Mouse (Mus musculus) forebrain, embryonic 10.5 days (tissue): ENCODE data around the gene Epb41l2. TPM values are rescaled to one million over a fixed set of nuclear protein-coding genes. Genes with fewer than 3 reads are reported as not detected.

Source experiments
- DNase-seq: peaks from one replicate; pipeline ENCODE4 v3.0.0-alpha.2; 2017; ENCODE audit warnings: low spot score; ENCODE audit errors: extremely low spot score
- H3K27ac ChIP-seq: fragments of 300-500 bp; sonication (generic); 2 replicates; pipeline ENCODE4 v1.5.1; 2016; ENCODE audit warnings: mild to moderate bottlenecking
- H3K27me3 ChIP-seq: fragments of 300-500 bp; sonication (generic); 2 replicates; pipeline ENCODE4 v1.6.1; 2016; ENCODE audit warnings: mild to moderate bottlenecking; ENCODE audit not compliant: poor library complexity, severe bottlenecking
- H3K36me3 ChIP-seq: fragments of 300-500 bp; sonication (generic); replicated peaks from 2 replicates; pipeline ENCODE4 v1.6.1; 2016; ENCODE audit warnings: mild to moderate bottlenecking, moderate library complexity
- H3K4me1 ChIP-seq: fragments of 300-500 bp; sonication (generic); 2 replicates; pipeline ENCODE4 v1.6.1; 2016
- H3K4me3 ChIP-seq: fragments of 300-500 bp; sonication (generic); 2 replicates; pipeline ENCODE4 v1.5.1; 2016; ENCODE audit warnings: mild to moderate bottlenecking, moderate library complexity
- H3K9me3 ChIP-seq: fragments of 300-500 bp; sonication (generic); 2 replicates; pipeline ENCODE4 v1.6.1; 2016; ENCODE audit warnings: mild to moderate bottlenecking, moderate library complexity
- WGBS: fragments of 180-500 bp; shearing (Covaris S2); methylation state at CpG from one replicate; pipeline ENCODE4 v1.1.7; 2016; 5-methylcytosine and 5-hydroxymethylcytosine counted together
- polyA plus RNA-seq: library from polyadenylated mRNA; unstranded; fragments of >200 nt; fragmentation: Nextera tagmentation; extraction: Ambion mirVana; gene quantifications from 2 replicates; pipeline ENCODE4 v1.2.1, GENCODE M21; 2016

The Epb41l2 gene
- polyA plus RNA-seq, 1 experiment from 2014 or later: 42.7 TPM

GRCm38 (mm10) chr10:25535891-25536331, 176.3 kb downstream of the Epb41l2 start, which contains the start of gene Smlr1:
Gene Smlr1, minus strand, starts transcription at chr10:25536267.
- no peaks in the 10 kb centered on the region for H3K36me3 ChIP-seq
- H3K27me3 ChIP-seq: no peaks in the 10 kb centered on the region
- H3K27ac ChIP-seq: no peak within 1 kb of the TSS
- H3K4me1 ChIP-seq: no peaks in the 10 kb centered on the region
- WGBS: 91% methylated on average over 10 of the region's 10 CpGs
- no peaks in the 10 kb centered on the region for H3K9me3 ChIP-seq
- DNase-seq: no peak
- H3K4me3 ChIP-seq: no peak within 1 kb of the TSS

- Histone ChIP-seq H3K36me3 (no peaks in the 10 kb centered on the region), H3K27ac (no peak overlapping the region), H3K27me3 (no peaks in the 10 kb centered on the region), H3K9me3 (no peaks in the 10 kb centered on the region), H3K4me1 (no peaks in the 10 kb centered on the region), H3K4me3 (no peak overlapping the region)
- WGBS: 95% methylated on average over 6 of the region's 6 CpGs
- no peak for DNase-seq
Observed at GRCm38 (mm10) chr10:25536621-25537020, 177.0 kb downstream of the Epb41l2 start.

- Histone ChIP-seq H3K9me3 (no peaks in the 10 kb centered on the region), H3K36me3 (no peaks in the 10 kb centered on the region), H3K4me1 (no peaks in the 10 kb centered on the region), H3K4me3 (no peak overlapping the region), H3K27ac (no peak overlapping the region), H3K27me3 (no peaks in the 10 kb centered on the region)
- WGBS: 82% methylated on average over 1 of the region's 1 CpGs
- no peak for DNase-seq
Observed at GRCm38 (mm10) chr10:25538738-25539137, 179.1 kb downstream of the Epb41l2 start.

GRCm38 (mm10) chr10:25539146-25539770, 179.7 kb downstream of the Epb41l2 start:
- Histone ChIP-seq H3K9me3 (no peaks in the 10 kb centered on the region), H3K36me3 (no peaks in the 10 kb centered on the region), H3K4me1 (no peaks in the 10 kb centered on the region), H3K27me3 (no peaks in the 10 kb centered on the region), H3K4me3 (no peak overlapping the region), H3K27ac (no peak overlapping the region)
- 95% methylated on average over 4 of the region's 4 CpGs for WGBS
- no peak for DNase-seq

- H3K27ac ChIP-seq: no peak overlapping the region
- no peaks in the 10 kb centered on the region for H3K27me3 ChIP-seq
- H3K4me1 ChIP-seq: no peaks in the 10 kb centered on the region
- DNase-seq: no peak
- H3K36me3 ChIP-seq: no peaks in the 10 kb centered on the region
- 88% methylated on average over 6 of the region's 6 CpGs for WGBS
- H3K9me3 ChIP-seq: no peaks in the 10 kb centered on the region
- no peak overlapping the region for H3K4me3 ChIP-seq
Observed at GRCm38 (mm10) chr10:25539771-25540168, 180.2 kb downstream of the Epb41l2 start.

GRCm38 (mm10) chr10:25541097-25541496, 181.5 kb downstream of the Epb41l2 start:
- no peaks in the 10 kb centered on the region for H3K4me1 ChIP-seq
- no peak for DNase-seq
- no peak overlapping the region for H3K4me3 ChIP-seq
- no peaks in the 10 kb centered on the region for H3K27me3 ChIP-seq
- WGBS: 87% methylated on average over 3 of the region's 3 CpGs
- no peak overlapping the region for H3K27ac ChIP-seq
- no peaks in the 10 kb centered on the region for H3K9me3 ChIP-seq
- no peaks in the 10 kb centered on the region for H3K36me3 ChIP-seq

GRCm38 (mm10) chr10:25552936-25553335, 193.3 kb downstream of the Epb41l2 start:
- DNase-seq: no peak
- Histone ChIP-seq H3K4me1 (no peaks in the 10 kb centered on the region), H3K27me3 (no peaks in the 10 kb centered on the region), H3K9me3 (no peaks in the 10 kb centered on the region), H3K36me3 (no peaks in the 10 kb centered on the region), H3K27ac (no peak overlapping the region), H3K4me3 (no peak overlapping the region)
- WGBS: 83% methylated on average over 4 of the region's 4 CpGs

GRCm38 (mm10) chr10:25571319-25572240, 212.0 kb downstream of the Epb41l2 start:
- H3K27ac ChIP-seq: no peak overlapping the region

More at GRCm38 (mm10) chr10:25571319-25572240, 212.0 kb downstream of the Epb41l2 start:
- no peaks in the 10 kb centered on the region for H3K9me3 ChIP-seq
- no peaks in the 10 kb centered on the region for H3K27me3 ChIP-seq
- H3K4me1 ChIP-seq: peaks cover 12% of the 10 kb centered on the region
- H3K36me3 ChIP-seq: no peaks in the 10 kb centered on the region
- H3K4me3 ChIP-seq: no peak overlapping the region
- WGBS: 48% methylated on average over 9 of the region's 9 CpGs
- no peak for DNase-seq

Other genes with a start within 250 kb of the Epb41l2 start
- 15.1 and 16.4 TPM in 2 replicates for gene Akap7, start 51.9 kb upstream of the Epb41l2 start, polyA plus RNA-seq
- not detected in 2 replicates for gene Smlr1, start 176.5 kb downstream of the Epb41l2 start, polyA plus RNA-seq